Comparison of ENCODE assay signal across 8 mouse cellular contexts in genomic region chr7:64057873-64058272, GRCm38 (mm10).
DNase-seq lines count a peak whose midpoint lies in the region; ATAC-seq lines count a peak whose summit lies in the region.

No protein-coding gene starts in this region.

- peak; percentile 43 for DNase-seq in embryo, embryonic 10 days (ENCODE audit: low spot score)
- DNase-seq in embryo, embryonic 9.5 days (ENCODE audit: extremely low spot score) = no peak
- DNase-seq in R1 (ENCODE audit: low read depth, low spot score) = peak; percentile 62
- DNase-seq in heart, embryonic 10.5 days (ENCODE audit: low spot score) = peak; percentile 95
- DNase-seq in limb, embryonic 10.5 days (ENCODE audit: low spot score) = no peak
- no peak for DNase-seq in frontal cortex, postnatal 36 days (ENCODE audit: low spot score in 2 of 2)
- no peak for DNase-seq in gastrocnemius, postnatal 4 days (ENCODE audit: low spot score in 2 of 2)

- H3K9me3 ChIP-seq in heart, embryonic 10.5 days = no peaks in the 10 kb centered on the region
- no peaks in the 10 kb centered on the region for H3K9me3 ChIP-seq in limb, embryonic 10.5 days (replicated peaks)

- WGBS in heart, embryonic 10.5 days = 30% methylated on average over 4 of the region's 4 CpGs
- WGBS in limb, embryonic 10.5 days = 63% methylated on average over 4 of the region's 4 CpGs

- ATAC-seq in neutrophil, adult 5-6 weeks (ENCODE audit: extremely low read depth, insufficient number of reproducible peaks, low FRiP score, poor library complexity, severe bottlenecking) = peak; percentile 71

- H3K27ac ChIP-seq in heart, embryonic 10.5 days = peak overlapping the region; percentile 74
- peak overlapping the region; percentile 47; the same call in 1 of the 2 replicates for H3K27ac ChIP-seq in limb, embryonic 10.5 days

- peaks cover 16% of the 10 kb centered on the region for H3K4me1 ChIP-seq in heart, embryonic 10.5 days
- peaks cover 11% of the 10 kb centered on the region for H3K4me1 ChIP-seq in limb, embryonic 10.5 days

- H3K4me3 ChIP-seq in heart, embryonic 10.5 days = no peak overlapping the region
- no peak overlapping the region for H3K4me3 ChIP-seq in limb, embryonic 10.5 days

- no peaks in the 10 kb centered on the region for H3K36me3 ChIP-seq in heart, embryonic 10.5 days
- no peaks in the 10 kb centered on the region for H3K36me3 ChIP-seq in limb, embryonic 10.5 days

- H3K27me3 ChIP-seq in heart, embryonic 10.5 days (ENCODE audit: insufficient read depth, poor library complexity, severe bottlenecking) = no peaks in the 10 kb centered on the region
- H3K27me3 ChIP-seq in limb, embryonic 10.5 days (ENCODE audit: low read depth, poor library complexity, severe bottlenecking) = no peaks in the 10 kb centered on the region

Comparison
In these comparisons a context has a peak if more than half of its experiments do, and no peak if none do; other contexts are left out.
1. DNase-seq: peak in embryo, embryonic 10 days (single experiment), R1 (single experiment) and heart, embryonic 10.5 days (single experiment); none in embryo, embryonic 9.5 days (single experiment), limb, embryonic 10.5 days (single experiment), frontal cortex, postnatal 36 days (0 of 2) and gastrocnemius, postnatal 4 days (0 of 2).